Mouse (Mus musculus) ES-CJ7 (cell line): ENCODE data around the gene Btbd11.
A peak's percentile ranks its signal among the peaks of the same experiment; 100 is the strongest.

Experiments used
- DNase-seq: peaks from one replicate; pipeline ENCODE4 v3.0.0; 2011; ENCODE audit warnings: low read depth, low spot score

The Btbd11 gene

GRCm38 (mm10) chr10:85475642-85476345 lies 89.2 kb downstream of the Btbd11 start:
- DNase-seq, result no peak

DNA sequence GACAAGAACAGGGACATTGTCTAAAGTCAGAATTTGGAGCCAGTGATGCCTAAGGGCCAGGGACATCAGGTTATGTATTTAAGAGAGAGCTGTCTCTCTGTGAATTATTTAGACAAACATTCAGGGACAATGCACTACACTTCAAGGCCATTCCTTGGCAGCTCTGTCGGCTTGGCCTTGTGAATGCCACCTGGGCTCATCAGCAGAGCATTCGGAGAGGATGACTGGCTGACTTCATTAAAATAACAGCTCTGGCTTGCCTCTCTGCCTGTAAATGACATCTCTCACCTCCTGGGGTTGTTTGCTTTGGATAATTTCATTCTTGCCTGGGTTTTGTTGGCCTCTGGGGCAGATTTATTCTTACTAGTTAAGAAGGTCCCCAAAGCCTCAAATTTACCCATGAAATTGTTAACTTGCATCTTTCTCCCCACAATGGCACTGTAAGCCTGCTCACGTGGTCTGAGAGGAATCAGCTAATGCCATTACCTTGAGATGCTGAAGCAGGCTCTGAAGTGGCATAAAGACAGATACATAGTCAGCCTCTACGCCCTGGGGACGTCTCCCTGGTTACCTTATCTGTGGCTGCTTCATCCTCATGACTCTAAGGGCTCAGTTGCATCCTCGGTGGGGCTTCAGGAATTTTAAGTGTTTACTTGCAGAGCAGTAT lies 93.5 kb downstream of the Btbd11 start:
- no peak for DNase-seq

DNA sequence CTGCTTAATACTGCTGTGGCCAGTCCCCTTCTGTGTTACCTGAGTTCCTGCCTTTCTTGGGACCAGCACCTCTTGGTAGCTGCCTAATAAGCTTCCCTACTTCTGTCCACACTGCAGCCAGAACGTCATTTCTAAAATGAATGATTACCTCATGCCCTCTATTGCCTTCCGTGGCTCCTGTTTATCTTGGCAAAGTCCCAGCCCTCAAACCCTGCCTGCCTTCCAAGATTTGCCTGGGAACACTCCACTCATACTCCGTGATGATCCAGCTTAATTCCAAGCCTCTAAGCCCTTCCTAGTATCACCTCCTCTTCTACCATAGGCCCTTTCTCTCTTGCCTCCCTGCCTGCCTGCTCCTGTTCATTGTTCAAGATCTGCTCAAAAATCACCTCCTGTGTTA lies 94.5 kb downstream of the Btbd11 start:
- no peak for DNase-seq

DNA sequence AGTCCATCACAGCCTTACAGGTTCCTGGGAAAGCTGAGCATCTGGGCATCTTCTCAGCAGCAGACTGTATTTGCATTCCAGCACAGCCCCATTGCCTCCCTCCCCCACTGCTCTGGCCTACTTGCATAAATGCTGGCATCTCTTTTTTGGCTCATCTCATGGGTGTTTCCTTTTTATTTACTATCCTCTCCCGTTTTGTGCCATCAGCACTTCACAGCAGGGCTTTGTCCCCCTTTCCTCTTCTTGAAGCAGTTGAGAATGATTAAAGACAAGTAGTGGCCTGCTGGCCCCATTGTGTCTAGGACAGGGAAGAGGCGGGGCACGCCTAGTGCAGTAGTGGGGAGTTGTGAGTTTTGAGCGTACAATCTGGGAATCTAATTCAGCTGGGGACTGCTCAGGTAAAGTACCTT lies 95.5 kb downstream of the Btbd11 start:
- DNase-seq, result peak; percentile 43

DNA sequence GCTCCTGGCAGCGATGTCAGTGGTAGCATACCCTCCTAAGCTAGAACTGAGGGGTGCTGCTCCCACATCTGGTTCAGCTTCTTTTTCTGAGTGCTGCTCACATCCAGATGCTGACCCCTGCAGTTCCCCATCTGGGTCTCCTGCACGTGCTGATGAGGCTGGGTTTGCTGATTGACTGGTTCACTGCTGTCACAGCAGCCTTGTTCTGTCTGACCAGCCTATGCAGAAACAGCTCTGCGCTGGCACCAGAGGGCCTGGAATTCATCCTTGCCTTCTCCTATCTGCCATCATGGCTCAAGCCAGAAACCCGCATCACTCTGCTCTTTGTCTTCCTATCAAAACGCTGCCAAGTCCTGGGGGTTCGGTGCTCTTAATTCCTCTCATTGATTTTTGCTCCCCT lies 95.9 kb downstream of the Btbd11 start:
- no peak for DNase-seq

DNA sequence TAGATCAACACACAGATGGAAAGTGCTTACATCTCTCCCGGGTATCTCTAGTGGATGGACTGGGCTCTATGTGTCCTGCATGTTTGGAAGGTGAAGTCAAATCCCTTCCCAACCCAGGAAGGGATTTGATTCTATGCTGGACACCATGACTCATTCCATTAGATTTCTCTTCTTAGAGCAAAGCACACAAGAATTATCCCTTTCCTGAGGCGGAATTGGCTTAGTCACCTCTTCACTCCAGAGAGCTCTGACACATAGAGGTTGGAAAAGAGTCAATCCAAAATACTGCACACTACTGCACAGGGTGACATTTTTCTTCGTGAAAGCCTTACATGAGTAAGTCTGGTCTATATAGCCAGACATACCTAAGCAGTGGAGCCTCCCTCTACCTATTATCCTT lies 99.8 kb downstream of the Btbd11 start:
- DNase-seq, result no peak

DNA sequence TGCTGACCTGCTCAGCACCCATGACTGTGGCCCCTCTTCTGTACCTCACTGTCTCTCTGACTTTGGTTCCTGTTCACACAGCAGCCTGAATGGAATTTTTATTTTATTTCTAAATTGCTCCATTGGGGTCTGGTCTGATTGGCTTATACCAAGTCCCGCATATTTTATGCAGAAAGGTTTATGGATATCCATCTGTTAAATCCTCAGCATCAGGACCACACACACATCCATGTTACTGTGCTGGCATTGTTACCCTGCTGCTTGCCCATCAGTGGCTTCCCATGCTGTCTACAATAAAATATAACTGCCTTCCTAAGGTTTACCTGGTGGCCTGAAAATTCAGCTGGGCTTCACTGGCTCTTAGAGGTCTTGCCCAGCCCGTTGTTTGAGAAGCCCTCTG lies 106.0 kb downstream of the Btbd11 start:
- DNase-seq, result no peak

- no peak for DNase-seq
Measured at GRCm38 (mm10) chr10:85496358-85496757, 109.7 kb downstream of the Btbd11 start.

DNA sequence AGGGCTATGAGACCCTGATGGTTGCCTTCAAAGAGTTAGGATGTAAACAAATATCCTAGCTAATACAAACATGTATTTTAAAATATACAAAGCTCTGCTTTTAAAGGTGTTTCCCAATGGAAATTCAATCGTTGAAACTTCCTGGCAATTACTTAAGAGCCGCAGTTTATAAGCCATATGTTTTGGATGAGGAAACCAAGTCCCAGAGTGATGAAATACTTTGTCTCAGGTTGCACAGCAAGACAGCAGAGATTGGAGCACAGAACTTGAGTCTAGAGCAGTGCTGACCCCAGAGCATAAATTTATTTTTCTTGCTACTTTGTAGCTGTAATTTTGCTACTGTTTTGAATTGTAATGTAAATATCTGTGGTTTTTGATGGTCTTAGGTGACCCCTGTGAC lies 110.4 kb downstream of the Btbd11 start:
- no peak for DNase-seq

DNA sequence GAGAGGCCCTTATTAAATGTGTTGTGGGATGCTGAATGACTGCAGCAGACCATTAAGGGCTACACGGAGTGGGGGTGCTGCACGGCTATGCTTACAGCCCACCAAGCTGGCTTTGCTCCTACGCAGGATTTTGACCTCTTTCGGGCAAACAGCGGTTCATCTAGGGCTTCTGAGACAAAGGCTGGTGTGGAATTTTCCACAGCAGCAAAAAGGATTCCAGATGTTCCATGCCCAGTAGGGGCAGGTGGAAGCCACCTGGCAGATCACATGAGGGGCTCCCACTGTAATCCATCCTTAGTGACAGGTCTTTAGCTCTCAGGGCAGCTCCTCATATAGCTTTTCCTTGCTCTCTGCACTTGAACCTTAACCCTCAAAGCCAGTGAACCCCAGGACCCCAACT lies 111.3 kb downstream of the Btbd11 start:
- no peak for DNase-seq

DNA sequence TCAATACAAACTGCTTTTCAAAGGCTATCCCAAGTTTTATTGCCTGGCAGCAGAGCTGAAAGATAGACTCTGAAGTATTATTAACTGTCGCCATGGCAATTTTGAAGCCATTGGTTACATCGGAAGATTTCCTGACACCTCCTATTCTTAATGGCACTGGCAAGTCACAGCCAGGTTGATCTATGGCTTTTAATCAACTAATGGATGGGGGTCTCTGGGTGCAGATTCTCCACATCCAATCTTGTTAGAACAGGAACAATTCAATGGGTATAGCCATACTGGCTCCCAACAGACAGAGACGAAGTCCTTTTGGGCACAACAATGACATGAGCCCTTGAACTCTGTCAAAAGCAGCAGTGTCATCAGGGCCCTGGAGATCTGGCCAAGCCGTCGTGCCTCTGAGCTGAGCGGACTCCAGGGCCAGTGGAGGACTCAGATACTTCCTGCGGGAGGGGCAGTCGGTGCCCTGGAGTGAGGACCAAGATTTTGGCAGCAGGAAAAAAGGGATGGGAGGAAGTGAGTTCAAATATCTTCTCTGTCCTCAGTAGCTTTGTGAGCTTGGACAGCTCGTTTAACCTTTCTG lies 114.0 kb downstream of the Btbd11 start:
- DNase-seq, result no peak

DNA sequence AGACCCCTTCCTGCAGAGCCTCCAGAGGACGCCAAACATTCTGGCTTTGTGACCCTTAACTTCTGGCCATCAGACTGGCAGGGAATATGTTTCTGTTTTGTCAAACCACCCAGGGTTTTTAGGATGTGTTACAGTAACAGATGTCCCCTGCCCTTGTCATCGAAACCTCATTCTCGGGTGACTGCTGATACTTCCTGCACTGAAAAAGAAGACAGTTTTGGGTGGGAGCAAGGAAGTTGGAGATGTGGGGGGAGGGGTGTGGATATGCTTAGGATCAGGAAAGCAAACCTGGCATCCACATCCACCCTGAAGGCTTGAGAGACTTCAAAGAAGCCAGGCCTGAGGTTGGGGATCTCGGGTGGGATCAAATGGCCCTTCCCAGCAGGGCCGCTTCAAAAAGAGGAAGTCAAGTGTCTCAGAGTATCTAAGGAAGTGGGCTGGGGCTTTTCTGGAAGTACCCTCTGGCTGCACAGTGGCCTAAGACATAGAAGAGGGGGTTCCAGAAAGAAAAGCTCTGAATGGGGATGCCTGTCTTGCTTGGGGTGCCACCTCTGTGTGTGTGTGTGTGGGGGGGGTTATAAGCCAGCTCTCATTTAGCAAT lies 115.5 kb downstream of the Btbd11 start:
- DNase-seq, result no peak

- DNase-seq, result no peak
Measured at GRCm38 (mm10) chr10:85502656-85503055, 116.0 kb downstream of the Btbd11 start.

DNA sequence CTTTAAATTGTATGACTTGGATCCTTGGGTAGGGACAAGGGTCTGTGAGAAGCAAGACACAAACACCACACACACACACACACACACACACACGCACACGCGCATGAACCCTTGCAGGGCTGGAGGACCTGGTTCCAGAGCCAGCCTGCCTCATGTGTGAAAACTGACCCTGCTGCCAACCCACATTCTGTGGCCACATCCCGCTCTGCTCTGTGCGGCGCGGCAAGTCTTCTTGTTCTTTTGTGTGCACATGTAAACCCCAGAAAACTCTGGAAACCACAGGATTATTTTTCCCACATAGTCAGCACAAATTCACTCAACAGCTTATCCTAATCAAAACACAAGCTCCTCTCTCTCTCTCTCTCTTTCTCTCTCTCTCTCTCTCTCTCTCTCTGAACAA lies 116.8 kb downstream of the Btbd11 start:
- DNase-seq, result peak; percentile 70

DNA sequence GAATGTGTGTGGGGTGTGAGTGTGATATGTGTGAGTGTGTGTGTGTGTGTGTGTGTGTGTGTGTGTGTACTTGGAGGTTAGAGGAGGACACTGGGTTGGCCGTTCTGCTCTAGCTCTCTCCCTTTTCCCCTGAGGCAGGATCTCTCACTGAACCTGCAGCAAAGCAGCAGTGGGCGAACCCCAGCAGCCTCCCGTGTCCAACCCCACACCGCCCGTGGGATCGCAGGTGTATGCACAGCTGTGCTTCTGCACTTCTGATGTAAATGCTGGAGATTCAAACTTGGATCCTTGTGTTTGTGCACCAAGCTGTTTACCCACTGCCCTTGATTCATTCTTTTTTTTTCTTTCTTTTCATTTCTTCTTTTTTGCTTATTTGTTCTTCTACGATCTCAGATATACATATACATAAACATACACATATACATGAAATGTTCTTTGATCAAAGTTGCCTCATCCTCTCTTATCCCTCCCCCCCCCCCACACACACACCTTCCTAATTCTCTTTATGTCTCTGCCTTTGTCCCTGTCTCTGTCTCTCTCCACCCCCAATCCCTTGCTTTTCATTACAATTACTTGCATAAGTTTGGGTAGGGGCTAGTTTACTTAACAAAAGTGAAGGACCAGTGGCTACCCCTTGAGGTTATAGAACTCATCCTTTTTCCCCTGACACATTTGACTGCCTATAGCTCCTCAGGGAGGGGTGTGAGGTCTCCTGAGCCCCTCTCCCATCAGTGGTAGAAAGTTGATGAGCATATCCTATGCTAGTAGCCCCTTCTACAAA lies 120.8 kb downstream of the Btbd11 start:
- DNase-seq, result peak; percentile 78

- DNase-seq, result no peak
Measured at GRCm38 (mm10) chr10:85508193-85508794, 121.7 kb downstream of the Btbd11 start.

DNA sequence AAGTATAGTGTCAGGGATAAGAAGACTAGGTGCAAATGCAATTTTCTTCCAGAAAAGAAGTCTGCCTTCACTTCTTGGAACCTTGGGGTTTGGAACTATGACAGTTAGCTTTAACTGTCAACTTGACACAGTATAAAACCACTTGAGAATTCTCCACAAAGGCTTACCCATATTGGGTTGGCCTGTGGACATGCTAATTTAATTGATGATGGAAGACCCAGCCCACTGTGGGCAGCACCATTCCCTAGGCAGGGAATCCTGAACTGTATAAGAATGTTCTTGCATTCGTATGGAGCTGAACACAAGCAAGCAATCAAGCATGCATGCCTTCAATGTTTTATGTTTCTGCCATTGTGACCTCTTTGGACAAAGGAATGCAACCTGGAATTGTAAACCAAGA lies 122.4 kb downstream of the Btbd11 start:
- DNase-seq, result no peak

- DNase-seq, result peak; percentile 48
Measured at GRCm38 (mm10) chr10:85510329-85510728, 123.7 kb downstream of the Btbd11 start.

- no peak for DNase-seq
Measured at GRCm38 (mm10) chr10:85512808-85513207, 126.2 kb downstream of the Btbd11 start.

DNA sequence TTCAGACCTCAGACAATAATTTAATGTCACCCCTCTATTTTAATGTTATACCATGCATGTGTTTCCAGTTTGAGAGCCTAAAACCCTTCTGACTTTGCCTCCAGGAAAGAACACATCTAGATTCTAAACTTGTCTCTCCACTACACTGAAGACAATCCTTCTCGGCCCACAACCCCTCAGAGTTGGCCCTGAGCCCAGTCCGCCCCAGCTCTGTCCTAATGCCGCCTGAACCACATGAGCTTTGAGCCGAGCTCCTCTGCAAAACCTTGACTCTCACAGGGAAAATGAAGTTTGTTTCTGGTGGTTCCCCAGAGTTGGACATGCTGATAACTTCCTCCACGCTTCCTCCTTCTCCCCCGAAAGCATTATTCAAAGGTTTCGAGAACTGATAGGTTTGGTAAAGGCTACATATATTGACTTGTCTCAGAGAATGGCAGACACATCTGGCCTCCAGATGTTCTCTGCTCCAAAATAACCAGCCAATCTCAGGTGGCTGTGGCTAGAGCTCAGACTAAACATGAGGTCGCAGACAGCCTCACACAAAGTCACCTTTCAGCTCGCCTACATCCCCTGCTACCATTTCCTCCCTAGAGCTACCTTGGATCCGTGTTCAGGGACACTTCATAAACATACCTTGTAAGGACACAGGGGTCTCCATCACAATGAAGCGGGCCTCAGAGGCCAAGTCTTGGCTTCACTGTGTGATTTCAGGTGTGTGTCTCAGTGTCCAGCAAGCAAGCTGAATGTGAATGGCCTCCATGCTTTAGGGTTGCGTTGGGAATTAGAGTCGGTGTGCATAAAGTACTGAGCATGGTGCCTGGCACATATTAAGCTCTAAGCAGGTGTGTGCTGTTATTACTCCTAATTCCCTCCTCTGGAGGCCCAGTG lies 130.9 kb downstream of the Btbd11 start:
- DNase-seq, result no peak

- DNase-seq, result no peak
Measured at GRCm38 (mm10) chr10:85518111-85518409, 131.4 kb downstream of the Btbd11 start.
